Mouse (Mus musculus): Measurements from ENCODE around the gene Ybx1. TPM values are rescaled to one million over a fixed set of nuclear protein-coding genes. Genes with fewer than 3 reads are reported as not detected.

Ybx1 gene
- polyA plus RNA-seq, 1 experiment from 2014 or later: 527 TPM

DNA sequence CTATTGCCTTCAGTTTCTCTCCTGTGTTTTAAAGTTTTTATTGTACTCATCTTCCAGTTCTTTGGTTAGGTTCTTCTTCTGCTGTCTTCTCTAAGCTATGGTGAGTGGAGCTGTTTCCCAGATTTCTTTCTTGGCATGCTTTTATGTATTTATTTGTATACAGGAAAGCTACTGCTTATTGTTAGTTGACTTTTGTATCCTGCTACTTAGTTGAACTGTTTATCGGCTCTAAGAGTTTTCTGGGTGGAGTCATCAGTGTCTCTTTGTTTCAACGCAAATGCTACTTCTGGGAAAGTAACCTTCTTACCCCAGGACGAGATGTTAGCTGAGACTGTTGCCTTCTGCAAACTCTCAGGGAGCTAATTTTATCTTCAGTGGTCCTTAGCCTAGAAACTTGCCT lies 30.9 kb downstream of the Ybx1 start:
- Histone ChIP-seq H3K4me3 (no peak overlapping the region), H3K4me1 (no peaks in the 10 kb centered on the region), H3K9ac (no peak overlapping the region), H3K36me3 (no peaks in the 10 kb centered on the region), H3K9me3 (no peaks in the 10 kb centered on the region), H3K27me3 (no peaks in the 10 kb centered on the region), H3K27ac (no peak overlapping the region), H3K4me2 (no peak overlapping the region)
- 77% methylated on average over 3 of the region's 3 CpGs for WGBS
- no peak for ATAC-seq (ENCODE audit: insufficient number of reproducible peaks, low FRiP score, low TSS enrichment, low read depth)

DNA sequence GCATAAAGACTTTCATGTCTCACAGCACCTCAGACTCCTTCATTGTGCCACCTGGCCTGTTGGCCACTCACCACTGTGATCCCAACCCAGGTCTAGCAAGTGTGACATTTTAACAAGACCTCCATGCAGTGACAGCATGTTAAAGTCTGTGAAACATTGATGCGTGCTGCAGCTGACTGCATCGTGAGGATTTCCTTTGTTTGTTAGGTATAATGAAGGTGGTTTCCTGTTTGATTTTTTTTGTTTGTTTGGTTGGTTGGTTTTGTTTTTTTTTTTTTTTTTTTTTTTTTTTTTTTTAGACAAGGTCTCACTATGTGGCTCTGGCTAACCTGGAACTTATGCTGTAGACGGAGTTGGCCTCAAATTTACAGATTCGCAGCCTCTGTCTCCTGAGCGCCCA lies 31.9 kb downstream of the Ybx1 start:
- ATAC-seq (ENCODE audit: insufficient number of reproducible peaks, low FRiP score, low TSS enrichment, low read depth): no peak
- Histone ChIP-seq H3K9me3 (no peaks in the 10 kb centered on the region), H3K36me3 (no peaks in the 10 kb centered on the region), H3K9ac (no peak overlapping the region), H3K27me3 (no peaks in the 10 kb centered on the region), H3K4me1 (no peaks in the 10 kb centered on the region), H3K4me2 (no peak overlapping the region), H3K4me3 (no peak overlapping the region), H3K27ac (no peak overlapping the region)
- 85% methylated on average over 5 of the region's 5 CpGs for WGBS

DNA sequence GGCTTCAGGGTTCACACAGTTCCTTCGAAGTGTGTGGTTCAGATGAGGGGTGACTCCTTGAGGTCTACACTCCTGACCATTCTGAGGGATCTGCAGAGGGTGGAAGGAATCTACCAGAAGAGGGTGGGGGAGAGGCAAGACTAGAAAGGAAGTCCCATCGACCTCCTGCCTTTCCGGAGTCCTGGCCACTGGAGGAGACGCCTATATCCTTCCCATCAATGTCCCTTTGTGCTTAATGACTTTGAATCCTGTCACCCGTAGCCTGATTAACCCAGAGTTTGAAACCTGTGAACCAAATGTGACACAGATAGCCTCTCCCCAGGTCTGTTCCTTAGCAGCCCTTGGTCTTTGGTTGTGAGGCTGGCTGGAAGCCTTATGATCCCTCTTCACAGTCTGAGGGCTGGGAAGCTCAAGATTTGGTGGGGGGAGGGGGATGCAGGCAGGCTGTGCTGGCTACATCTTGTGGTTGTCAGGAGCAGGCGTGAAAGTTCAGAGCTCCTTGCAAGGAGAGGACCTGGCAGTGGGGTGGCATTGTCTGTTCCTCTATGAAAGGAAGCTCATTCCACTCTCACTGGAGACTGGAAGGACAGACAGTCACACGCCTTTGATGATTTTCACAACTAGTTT lies 33.2 kb downstream of the Ybx1 start:
- Histone ChIP-seq H3K4me3 (no peak overlapping the region), H3K36me3 (no peaks in the 10 kb centered on the region), H3K27me3 (no peaks in the 10 kb centered on the region), H3K9me3 (no peaks in the 10 kb centered on the region), H3K27ac (no peak overlapping the region), H3K9ac (no peak overlapping the region), H3K4me1 (no peaks in the 10 kb centered on the region), H3K4me2 (no peak overlapping the region)
- WGBS: 48% methylated on average over 7 of the region's 7 CpGs
- ATAC-seq (ENCODE audit: insufficient number of reproducible peaks, low FRiP score, low TSS enrichment, low read depth): no peak

DNA sequence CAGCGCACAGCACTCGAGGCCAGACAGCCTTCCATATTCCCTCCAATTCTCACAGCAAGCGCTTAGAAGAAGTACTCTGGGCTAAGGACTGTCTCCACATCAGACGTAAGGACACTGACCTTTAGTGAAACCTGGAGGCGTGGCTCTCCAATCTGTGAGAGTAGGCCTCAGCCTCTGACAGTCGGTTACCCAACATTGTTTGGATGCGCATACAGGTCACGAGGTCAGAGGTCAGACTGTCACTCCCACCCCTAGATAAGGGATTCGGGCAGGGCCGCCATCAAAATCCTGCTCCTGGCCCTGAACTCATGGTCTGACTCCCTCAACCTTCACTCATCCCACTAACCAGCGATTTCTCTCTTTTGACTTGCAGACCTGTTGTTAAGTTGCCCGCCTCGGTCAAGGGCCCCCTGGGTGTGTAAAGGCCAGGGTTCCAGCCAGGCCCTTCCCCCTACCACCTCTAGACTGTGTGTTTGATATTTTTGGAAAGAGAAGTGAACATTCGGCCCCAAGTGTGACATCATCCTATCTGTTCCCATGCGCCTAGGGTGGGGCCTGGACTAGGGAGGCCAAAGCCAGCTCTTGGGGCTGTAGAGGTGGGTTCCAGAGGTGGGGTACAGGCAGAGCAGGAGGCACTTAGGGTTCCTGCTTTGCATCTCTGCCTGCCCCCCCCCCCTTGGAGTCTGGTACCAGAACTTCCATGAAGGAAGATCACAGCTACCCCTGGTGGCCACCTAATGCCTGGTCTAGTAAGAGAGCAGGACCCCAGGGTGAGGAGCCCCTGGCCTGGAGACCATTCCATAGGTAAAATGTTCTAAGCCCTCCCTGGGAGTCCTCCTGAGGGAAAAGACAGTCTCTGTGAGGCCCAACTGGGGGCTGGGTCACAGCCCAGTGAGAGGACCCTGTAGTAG lies 34.8 kb downstream of the Ybx1 start:
- H3K36me3 ChIP-seq: no peaks in the 10 kb centered on the region
- no peak overlapping the region for H3K4me3 ChIP-seq
- H3K9me3 ChIP-seq: no peaks in the 10 kb centered on the region
- ATAC-seq (ENCODE audit: insufficient number of reproducible peaks, low FRiP score, low TSS enrichment, low read depth): no peak
- peaks cover 10% of the 10 kb centered on the region for H3K4me1 ChIP-seq
- no peak overlapping the region for H3K27ac ChIP-seq
- no peak overlapping the region for H3K4me2 ChIP-seq
- 85% methylated on average over 15 of the region's 15 CpGs for WGBS
- no peaks in the 10 kb centered on the region for H3K27me3 ChIP-seq
- no peak overlapping the region for H3K9ac ChIP-seq

DNA sequence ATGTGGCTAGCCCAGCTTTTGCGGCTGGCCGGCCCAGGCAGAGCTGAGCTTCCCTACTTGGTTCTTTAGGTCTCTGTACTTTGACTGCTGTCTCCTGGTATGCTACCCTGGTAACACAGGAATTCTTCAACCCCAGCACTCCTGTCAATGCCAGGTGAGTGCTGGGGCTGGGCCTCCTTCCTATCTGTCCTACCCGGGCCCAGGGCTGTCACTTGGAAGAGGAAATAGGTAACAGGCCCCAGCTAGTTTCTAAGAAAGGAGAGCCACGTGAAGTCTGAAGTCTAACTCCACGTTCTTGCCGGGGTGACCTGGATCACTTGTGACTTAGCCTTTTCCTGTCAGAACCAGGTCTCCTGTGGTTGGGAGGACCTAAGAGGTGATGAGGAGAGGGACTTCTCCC lies 37.3 kb downstream of the Ybx1 start:
- H3K27me3 ChIP-seq: no peaks in the 10 kb centered on the region
- H3K4me2 ChIP-seq: no peak overlapping the region
- no peak overlapping the region for H3K4me3 ChIP-seq
- no peak for ATAC-seq (ENCODE audit: insufficient number of reproducible peaks, low FRiP score, low TSS enrichment, low read depth)
- H3K9ac ChIP-seq: no peak overlapping the region
- H3K4me1 ChIP-seq: peaks cover 23% of the 10 kb centered on the region
- H3K27ac ChIP-seq: no peak overlapping the region
- H3K9me3 ChIP-seq: no peaks in the 10 kb centered on the region
- WGBS: 66% methylated on average over 6 of the region's 6 CpGs
- no peaks in the 10 kb centered on the region for H3K36me3 ChIP-seq

DNA sequence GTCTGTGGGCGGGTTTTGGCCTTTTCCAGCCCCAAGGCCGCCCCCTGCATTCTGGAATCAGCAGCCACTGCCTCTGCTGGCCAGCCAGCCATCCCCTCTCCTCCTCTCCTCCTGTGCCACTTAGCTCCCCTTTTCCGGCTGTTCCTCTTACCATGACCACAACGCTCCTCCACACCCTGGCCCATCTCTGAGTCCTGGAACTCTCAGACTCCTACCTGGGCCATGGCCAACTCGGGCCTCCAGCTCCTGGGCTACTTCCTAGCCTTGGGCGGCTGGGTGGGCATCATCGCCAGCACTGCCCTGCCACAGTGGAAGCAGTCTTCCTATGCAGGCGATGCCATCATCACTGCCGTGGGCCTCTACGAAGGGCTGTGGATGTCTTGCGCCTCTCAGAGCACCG lies 39.1 kb downstream of the Ybx1 start, which contains the start of gene Cldn19:
TSS of gene Cldn19 (plus strand) at position 64 of the 400 bp plus-strand sequence.
- H3K4me3 ChIP-seq: no peak within 1 kb of the TSS
- H3K9ac ChIP-seq: no peak within 1 kb of the TSS
- ATAC-seq (ENCODE audit: insufficient number of reproducible peaks, low FRiP score, low TSS enrichment, low read depth): no peak
- no peaks in the 10 kb centered on the region for H3K9me3 ChIP-seq
- no peaks in the 10 kb centered on the region for H3K36me3 ChIP-seq
- 71% methylated on average over 12 of the region's 12 CpGs for WGBS
- no peaks in the 10 kb centered on the region for H3K27me3 ChIP-seq
- no peak within 1 kb of the TSS for H3K4me2 ChIP-seq
- peaks cover 23% of the 10 kb centered on the region for H3K4me1 ChIP-seq
- H3K27ac ChIP-seq: peak within 1 kb of the TSS; percentile 81

DNA sequence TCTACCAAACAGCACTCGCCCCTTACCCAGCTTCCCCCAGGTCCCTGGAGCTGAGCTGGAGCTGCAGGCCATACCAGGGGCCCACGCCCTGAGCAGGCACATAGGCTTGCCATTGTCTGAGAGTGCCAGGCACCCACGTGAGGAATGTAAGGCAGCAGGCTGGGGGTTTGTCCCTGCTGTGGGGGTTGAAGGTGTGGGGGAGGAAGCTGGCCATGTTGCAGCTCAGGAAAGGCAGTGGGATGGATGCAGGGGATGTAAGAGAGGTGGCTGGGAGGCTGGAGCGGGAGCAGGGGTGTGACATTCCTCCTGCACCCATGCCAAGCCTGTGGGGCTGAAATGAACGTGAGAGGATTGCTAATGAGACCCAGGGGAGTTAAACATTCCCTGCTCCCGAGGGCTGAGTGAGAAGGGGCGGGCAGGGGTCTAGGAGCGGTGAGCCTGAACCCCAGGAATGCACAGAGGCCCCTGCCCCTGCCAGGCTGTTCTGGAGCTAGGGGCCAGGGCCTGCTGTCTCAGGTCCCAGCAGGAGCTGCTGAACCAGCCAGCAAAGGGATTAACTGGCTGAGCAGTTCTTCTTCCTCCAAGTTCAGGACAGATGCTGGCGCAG lies 40.3 kb downstream of the Ybx1 start:
- H3K9ac ChIP-seq: no peak overlapping the region
- H3K27ac ChIP-seq: peak overlapping the region; percentile 81
- ATAC-seq (ENCODE audit: insufficient number of reproducible peaks, low FRiP score, low TSS enrichment, low read depth): peak; percentile 60
- H3K4me1 ChIP-seq: peaks cover 23% of the 10 kb centered on the region
- WGBS: 29% methylated on average over 9 of the region's 9 CpGs
- no peak overlapping the region for H3K4me2 ChIP-seq
- no peaks in the 10 kb centered on the region for H3K27me3 ChIP-seq
- no peak overlapping the region for H3K4me3 ChIP-seq
- no peaks in the 10 kb centered on the region for H3K36me3 ChIP-seq
- H3K9me3 ChIP-seq: no peaks in the 10 kb centered on the region

DNA sequence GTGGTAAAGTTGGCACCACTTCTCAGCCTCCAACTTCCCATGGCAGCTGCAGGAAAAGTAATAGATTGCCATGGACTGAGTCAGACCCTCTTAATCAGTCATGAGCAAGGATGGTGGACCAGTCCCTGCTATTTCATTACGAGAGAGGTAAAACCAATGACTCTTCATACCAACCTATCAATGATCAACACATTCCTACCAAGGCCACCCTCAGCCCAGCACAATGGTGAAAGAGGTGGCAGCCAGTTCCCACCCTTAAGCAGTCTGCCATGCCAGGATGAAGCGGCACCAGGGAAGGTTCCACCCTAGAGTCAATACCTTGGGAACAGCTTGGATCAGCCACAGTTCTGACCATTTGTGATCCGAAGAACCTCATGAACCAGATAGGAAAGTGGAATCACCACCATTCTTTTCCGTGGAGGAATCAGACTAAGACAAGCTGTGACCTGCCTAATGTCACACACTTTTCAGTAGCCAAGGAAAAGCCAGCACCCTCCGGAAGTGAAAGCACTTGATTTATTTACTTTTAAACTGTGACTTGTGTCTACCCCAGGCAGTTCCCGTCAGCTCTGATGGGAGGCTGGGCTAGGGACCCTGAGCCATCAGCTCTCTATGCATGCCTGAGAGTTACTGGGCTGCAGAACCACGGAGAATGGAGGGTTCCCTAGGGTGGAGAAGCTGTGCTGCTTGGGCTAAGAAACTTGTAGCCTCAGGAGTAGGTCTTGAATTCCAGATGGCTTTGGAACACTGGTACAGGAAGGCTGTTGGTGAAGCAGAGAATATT lies 42.2 kb downstream of the Ybx1 start:
- no peak overlapping the region for H3K4me3 ChIP-seq
- no peaks in the 10 kb centered on the region for H3K9me3 ChIP-seq
- no peak overlapping the region for H3K27ac ChIP-seq
- no peak overlapping the region for H3K9ac ChIP-seq
- no peak overlapping the region for H3K4me2 ChIP-seq
- H3K4me1 ChIP-seq: peaks cover 32% of the 10 kb centered on the region
- H3K27me3 ChIP-seq: no peaks in the 10 kb centered on the region
- H3K36me3 ChIP-seq: peaks cover 15% of the 10 kb centered on the region
- ATAC-seq (ENCODE audit: insufficient number of reproducible peaks, low FRiP score, low TSS enrichment, low read depth): no peak
- WGBS: 58% methylated on average over 7 of the region's 7 CpGs

DNA sequence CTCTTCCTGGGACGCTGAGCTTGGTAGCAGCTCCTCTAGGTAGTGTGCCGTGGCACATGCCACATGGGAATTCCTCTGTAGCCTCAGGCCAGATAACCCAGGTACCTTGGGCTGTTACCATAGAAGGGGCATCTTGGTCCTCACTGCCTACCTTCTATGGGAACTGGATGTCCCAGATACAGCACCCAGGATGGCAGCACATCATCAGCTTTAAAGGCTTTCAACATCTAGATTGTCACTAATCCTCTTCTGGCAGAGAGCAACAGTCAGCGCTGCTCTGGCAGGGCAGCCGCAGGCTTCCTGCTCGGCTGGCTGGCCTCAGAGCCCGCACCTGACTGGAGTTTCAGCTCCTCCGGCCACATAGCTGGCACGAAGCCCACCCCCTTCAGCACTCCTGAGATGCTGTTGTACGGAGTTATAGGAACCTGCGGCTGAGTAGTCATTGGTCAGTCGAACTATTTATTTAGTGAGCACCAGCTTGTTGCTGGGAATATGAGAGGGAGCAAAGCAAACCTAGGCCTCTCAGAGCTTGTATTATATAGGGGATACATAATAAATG lies 45.9 kb downstream of the Ybx1 start:
- no peak overlapping the region for H3K4me2 ChIP-seq
- no peak overlapping the region for H3K4me3 ChIP-seq
- 69% methylated on average over 11 of the region's 11 CpGs for WGBS
- H3K27me3 ChIP-seq: no peaks in the 10 kb centered on the region
- ATAC-seq (ENCODE audit: insufficient number of reproducible peaks, low FRiP score, low TSS enrichment, low read depth): no peak
- no peak overlapping the region for H3K9ac ChIP-seq
- H3K27ac ChIP-seq: no peak overlapping the region
- H3K36me3 ChIP-seq: peaks cover 49% of the 10 kb centered on the region
- no peaks in the 10 kb centered on the region for H3K9me3 ChIP-seq
- peaks cover 23% of the 10 kb centered on the region for H3K4me1 ChIP-seq

DNA sequence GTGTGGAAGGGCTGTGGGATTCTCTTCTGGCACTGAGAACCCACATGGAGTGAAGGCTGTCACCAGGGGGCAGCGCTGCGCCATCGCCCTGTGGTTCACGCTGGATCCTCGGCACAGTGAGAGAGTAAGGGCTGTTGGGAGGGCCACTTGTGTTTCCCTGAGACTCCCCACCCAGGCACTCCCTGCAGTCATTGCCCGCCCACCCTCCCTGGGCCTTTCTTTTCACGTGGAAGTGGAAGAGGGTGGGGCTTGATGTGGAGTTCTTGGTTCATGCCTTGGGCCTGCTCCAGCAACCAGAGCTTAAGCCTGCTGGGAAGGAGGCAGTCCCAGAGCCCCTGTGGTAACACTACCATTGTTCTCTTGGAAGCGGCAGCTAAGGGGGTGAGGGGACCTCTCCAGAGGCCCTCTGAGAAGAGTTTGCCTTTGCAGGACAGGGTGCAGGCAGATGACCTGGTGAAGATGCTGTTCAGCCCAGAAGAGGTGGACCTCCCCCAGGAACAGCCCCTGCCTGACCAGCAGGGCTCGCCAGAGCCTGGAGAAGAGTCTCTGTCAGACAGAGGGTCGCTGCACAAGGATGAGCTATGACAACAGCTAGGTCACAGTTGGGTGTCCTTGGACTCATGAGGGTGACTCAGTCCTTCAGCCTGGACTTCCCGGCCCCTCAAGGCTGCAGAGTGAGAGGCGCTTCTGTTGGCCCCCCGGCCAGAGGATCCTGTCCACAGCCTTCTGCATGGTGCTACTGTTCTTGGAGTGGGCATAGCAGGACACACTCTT lies 46.8 kb downstream of the Ybx1 start:
- H3K4me3 ChIP-seq: no peak overlapping the region
- H3K9ac ChIP-seq: no peak overlapping the region
- no peak overlapping the region; the same call in 1 of the 2 replicates for H3K27ac ChIP-seq
- H3K4me1 ChIP-seq: peaks cover 21% of the 10 kb centered on the region
- WGBS: 39% methylated on average over 13 of the region's 13 CpGs
- no peaks in the 10 kb centered on the region for H3K9me3 ChIP-seq
- peaks cover 57% of the 10 kb centered on the region for H3K36me3 ChIP-seq
- H3K4me2 ChIP-seq: no peak overlapping the region
- no peaks in the 10 kb centered on the region for H3K27me3 ChIP-seq
- ATAC-seq (ENCODE audit: insufficient number of reproducible peaks, low FRiP score, low TSS enrichment, low read depth): no peak; the same call in 1 of the 2 replicates
